In genomic region chr5:89444360-89444759, GRCm38 (mm10) we compare ENCODE assay signal across 12 mouse cellular contexts. TPM values are rescaled to one million over a fixed set of nuclear protein-coding genes. Genes with fewer than 3 reads are reported as not detected.
A peak's percentile ranks its signal among the peaks of the same experiment; 100 is the strongest.
DNase-seq lines count a peak whose midpoint lies in the region; ATAC-seq and TF ChIP-seq lines count a peak whose summit lies in the region.
"Had no signal": no experiment of that assay in that cellular context is flagged by ENCODE, and none has a peak within 500 bp of the region (broad histone marks: within the 10 kb centered on the region; RNA-seq: fewer than 3 reads in every experiment).

No protein-coding gene starts in this region.

- peak; percentile 67 for TF ChIP-seq CTCF in midbrain, postnatal 0 days (IDR thresholded peaks at IDR 0.05)

- no peak overlapping the region for H3K9ac ChIP-seq in midbrain, embryonic 12.5 days (replicated peaks)
- H3K9ac ChIP-seq in midbrain, embryonic 16.5 days (ENCODE audit: low read depth, low read length) = no peak overlapping the region
- no peak overlapping the region for H3K9ac ChIP-seq in embryonic facial prominence, embryonic 14.5 days (ENCODE audit: low read depth, low read length)
- no peak overlapping the region for H3K9ac ChIP-seq in midbrain, postnatal 0 days (replicated peaks; ENCODE audit: low read length, poor library complexity, severe bottlenecking)
- H3K9ac ChIP-seq: hindbrain, embryonic 15.5 days had no signal

- no peaks in the 10 kb centered on the region for H3K36me3 ChIP-seq in midbrain, embryonic 12.5 days
- H3K36me3 ChIP-seq in midbrain, embryonic 16.5 days (ENCODE audit: control insufficient read depth, insufficient read depth, low read length) = no peaks in the 10 kb centered on the region
- H3K36me3 ChIP-seq in embryonic facial prominence, embryonic 14.5 days (ENCODE audit: control insufficient read depth, insufficient read depth, low read length) = no peaks in the 10 kb centered on the region
- H3K36me3 ChIP-seq in midbrain, postnatal 0 days (ENCODE audit: insufficient read depth, low read length) = no peaks in the 10 kb centered on the region
- H3K36me3 ChIP-seq: hindbrain, embryonic 15.5 days had no signal

- no peak overlapping the region for H3K4me3 ChIP-seq in midbrain, embryonic 12.5 days
- H3K4me3 ChIP-seq in midbrain, embryonic 16.5 days (ENCODE audit: low read depth, low read length) = no peak overlapping the region
- H3K4me3 ChIP-seq in embryonic facial prominence, embryonic 14.5 days (ENCODE audit: low read depth, low read length) = no peak overlapping the region
- no peak overlapping the region for H3K4me3 ChIP-seq in midbrain, postnatal 0 days (ENCODE audit: low read depth, low read length)
- H3K4me3 ChIP-seq: hindbrain, embryonic 15.5 days had no signal

- H3K4me1 ChIP-seq in midbrain, embryonic 12.5 days = no peaks in the 10 kb centered on the region
- H3K4me1 ChIP-seq in midbrain, embryonic 16.5 days (ENCODE audit: control insufficient read depth, insufficient read depth, low read length) = no peaks in the 10 kb centered on the region
- H3K4me1 ChIP-seq in embryonic facial prominence, embryonic 14.5 days (ENCODE audit: control insufficient read depth, insufficient read depth, low read length) = no peaks in the 10 kb centered on the region
- H3K4me1 ChIP-seq in midbrain, postnatal 0 days (ENCODE audit: insufficient read depth, low read length) = no peaks in the 10 kb centered on the region
- H3K4me1 ChIP-seq: hindbrain, embryonic 15.5 days had no signal

- 75% methylated on average over 4 of the region's 4 CpGs for WGBS in midbrain, embryonic 12.5 days
- WGBS in midbrain, embryonic 16.5 days = 81% methylated on average over 4 of the region's 4 CpGs
- WGBS in embryonic facial prominence, embryonic 14.5 days = 80% methylated on average over 4 of the region's 4 CpGs
- WGBS in midbrain, postnatal 0 days = 77% methylated on average over 4 of the region's 4 CpGs

- DNase-seq in embryo, embryonic 10 days (ENCODE audit: low spot score) = peak; percentile 38
- DNase-seq in embryo, embryonic 9.5 days (ENCODE audit: extremely low spot score) = no peak
- peak; percentile 24 for DNase-seq in embryonic facial prominence, embryonic 14.5 days (ENCODE audit: low spot score)
- DNase-seq in midbrain, postnatal 0 days (ENCODE audit: low spot score) = peak; percentile 26
- no peak for DNase-seq in thymus, postnatal 4 days

- peak; percentile 47; the same call in 1 of the 2 replicates for ATAC-seq in midbrain, embryonic 12.5 days (ENCODE audit: low FRiP score, low read depth)
- ATAC-seq in midbrain, embryonic 16.5 days = no peak
- ATAC-seq in embryonic facial prominence, embryonic 14.5 days (ENCODE audit: low read depth) = no peak
- no peak for ATAC-seq in midbrain, postnatal 0 days (ENCODE audit: low FRiP score)
- no peak for ATAC-seq in monocyte, adult 5-6 weeks (replicated peaks; ENCODE audit: insufficient number of reproducible peaks, low FRiP score, low TSS enrichment, poor library complexity, severe bottlenecking)

- no peak overlapping the region for H3K27ac ChIP-seq in midbrain, embryonic 12.5 days (replicated peaks)
- no peak overlapping the region for H3K27ac ChIP-seq in midbrain, embryonic 16.5 days (ENCODE audit: low read length)
- H3K27ac ChIP-seq in embryonic facial prominence, embryonic 14.5 days (replicated peaks; ENCODE audit: low read depth, low read length) = no peak overlapping the region
- no peak overlapping the region for H3K27ac ChIP-seq in midbrain, postnatal 0 days (ENCODE audit: low read depth, low read length)
- H3K27ac ChIP-seq: hindbrain, embryonic 15.5 days had no signal

- H3K4me2 ChIP-seq in midbrain, embryonic 12.5 days (replicated peaks) = no peak overlapping the region
- no peak overlapping the region for H3K4me2 ChIP-seq in midbrain, embryonic 16.5 days (ENCODE audit: low read length)
- no peak overlapping the region for H3K4me2 ChIP-seq in embryonic facial prominence, embryonic 14.5 days (ENCODE audit: low read depth, low read length)
- H3K4me2 ChIP-seq in midbrain, postnatal 0 days (ENCODE audit: low read depth, low read length, poor library complexity, severe bottlenecking) = no peak overlapping the region
- H3K4me2 ChIP-seq: hindbrain, embryonic 15.5 days had no signal

- no peaks in the 10 kb centered on the region for H3K27me3 ChIP-seq in midbrain, embryonic 12.5 days
- no peaks in the 10 kb centered on the region for H3K27me3 ChIP-seq in midbrain, embryonic 16.5 days (ENCODE audit: control insufficient read depth, insufficient read depth, low read depth, low read length)
- no peaks in the 10 kb centered on the region for H3K27me3 ChIP-seq in embryonic facial prominence, embryonic 14.5 days (replicated peaks; ENCODE audit: control insufficient read depth, insufficient read depth, low read length)
- no peaks in the 10 kb centered on the region for H3K27me3 ChIP-seq in midbrain, postnatal 0 days (ENCODE audit: insufficient read depth, low read length)
- H3K27me3 ChIP-seq: hindbrain, embryonic 15.5 days had no signal

- H3K9me3 ChIP-seq in midbrain, embryonic 12.5 days = no peaks in the 10 kb centered on the region
- no peaks in the 10 kb centered on the region for H3K9me3 ChIP-seq in midbrain, embryonic 16.5 days (replicated peaks; ENCODE audit: control insufficient read depth, low read length, poor library complexity, severe bottlenecking)
- H3K9me3 ChIP-seq in embryonic facial prominence, embryonic 14.5 days (ENCODE audit: control insufficient read depth, low read length) = no peaks in the 10 kb centered on the region
- H3K9me3 ChIP-seq in midbrain, postnatal 0 days (ENCODE audit: low read length) = no peaks in the 10 kb centered on the region
- H3K9me3 ChIP-seq: hindbrain, embryonic 15.5 days had no signal

RNA-seq across cellular contexts. Expression of gene Gc, which starts 13.3 kb away (rescaled TPM):
- polyA plus RNA-seq in midbrain, embryonic 12.5 days (2016; fragmentation: Nextera tagmentation; extraction: Ambion mirVana) = 0.24 TPM in 1 of 2 replicates, not detected in the other
- polyA plus RNA-seq in midbrain, embryonic 16.5 days (2015; fragmentation: Nextera tagmentation; extraction: Ambion mirVana) = 0.34 TPM in 1 of 2 replicates, not detected in the other
- polyA plus RNA-seq in embryonic facial prominence, embryonic 14.5 days (2014; fragmentation: Nextera tagmentation; extraction: Ambion mirVana) = not detected in 2 replicates
- 0.66 TPM in 1 of 2 replicates, not detected in the other for total RNA-seq in midbrain, postnatal 0 days (2014; rRNA removed)
- polyA plus RNA-seq in midbrain, postnatal 0 days (2015; fragmentation: Nextera tagmentation; extraction: Ambion mirVana) = 0.11 and 0.16 TPM in 2 replicates
- total RNA-seq in monocyte, adult 5-6 weeks (2017) = not detected in 3 replicates
- total RNA-seq: left cerebral cortex, postnatal 25 days; megakaryocyte-erythroid progenitor cell, adult 5-6 weeks had no signal
- polyA plus RNA-seq: small intestine, adult 2 months had no signal

Comparison
In these comparisons a context has a peak if more than half of its experiments do, and no peak if none do; other contexts are left out.
1. DNase-seq: peak in embryo, embryonic 10 days (single experiment), embryonic facial prominence, embryonic 14.5 days (single experiment) and midbrain, postnatal 0 days (single experiment); none in embryo, embryonic 9.5 days (single experiment) and thymus, postnatal 4 days (single experiment).